Mouse (Mus musculus) frontal cortex, adult 2 months (tissue): Measurements from ENCODE around the gene Dnajc22. TPM values are rescaled to one million over a fixed set of nuclear protein-coding genes. Genes with fewer than 3 reads are reported as not detected.

Experiments
- polyA plus RNA-seq: library from polyadenylated mRNA; depleted of rRNA; stranded (reverse); fragments of >200 nt; gene quantifications from 2 replicates; pipeline ENCODE4 v1.2.3, GENCODE M21; 2012; rRNA removed

Dnajc22 gene
- polyA plus RNA-seq, 1 experiment = not detected

Other genes with a start within 250 kb of the Dnajc22 start
- gene Kmt2d, start 222.0 kb upstream of the Dnajc22 start, polyA plus RNA-seq = 47.0 and 48.6 TPM in 2 replicates
- gene Rhebl1, start 198.6 kb upstream of the Dnajc22 start, polyA plus RNA-seq = 17.6 and 19.2 TPM in 2 replicates
- gene Dhh, start 194.6 kb upstream of the Dnajc22 start, polyA plus RNA-seq = 0.44 and 0.80 TPM in 2 replicates
- gene Lmbr1l, start 174.9 kb upstream of the Dnajc22 start, polyA plus RNA-seq = 30.5 and 33.6 TPM in 2 replicates
- gene Tuba1b, start 158.6 kb upstream of the Dnajc22 start, polyA plus RNA-seq = 1,157 and 1,186 TPM in 2 replicates
- 0.17 and 3.5 TPM in 2 replicates for gene Gm49450, start 139.6 kb upstream of the Dnajc22 start, polyA plus RNA-seq
- gene Tuba1a, start 139.5 kb upstream of the Dnajc22 start, polyA plus RNA-seq = 1,817 and 1,854 TPM in 2 replicates
- gene Tuba1c, start 63.3 kb upstream of the Dnajc22 start, polyA plus RNA-seq = 5.8 and 10.6 TPM in 2 replicates
- gene Prph, start 38.0 kb upstream of the Dnajc22 start, polyA plus RNA-seq = 0.69 and 0.90 TPM in 2 replicates
- gene Troap, start 18.6 kb upstream of the Dnajc22 start, polyA plus RNA-seq = 0.62 and 1.3 TPM in 2 replicates
- gene C1ql4, start 5.4 kb upstream of the Dnajc22 start, polyA plus RNA-seq = not detected in 2 replicates
- gene Spats2, start 32.7 kb downstream of the Dnajc22 start, polyA plus RNA-seq = 36.9 and 39.7 TPM in 2 replicates
- gene Kcnh3, start 131.7 kb downstream of the Dnajc22 start, polyA plus RNA-seq = 166 and 196 TPM in 2 replicates
- 121 and 122 TPM in 2 replicates for gene Mcrs1, start 158.8 kb downstream of the Dnajc22 start, polyA plus RNA-seq
- 163 and 182 TPM in 2 replicates for gene Prpf40b, start 201.9 kb downstream of the Dnajc22 start, polyA plus RNA-seq
- gene Fam186b, start 202.7 kb downstream of the Dnajc22 start, polyA plus RNA-seq = 1.5 and 1.7 TPM in 2 replicates